Mouse (Mus musculus) adrenal gland, adult 2 months (tissue): Measurements from ENCODE around the gene Ebf4. TPM values are rescaled to one million over a fixed set of nuclear protein-coding genes. Genes with fewer than 3 reads are reported as not detected.

Source experiments
- DNase-seq: peaks from one replicate; pipeline ENCODE4 v3.0.0; 2021
- polyA plus RNA-seq: library from polyadenylated mRNA; depleted of rRNA; stranded (reverse); fragments of >200 nt; gene quantifications from 2 replicates; pipeline ENCODE4 v1.2.3, GENCODE M21; 2012; rRNA removed
- total RNA-seq, 2 experiments: library from RNA; stranded (reverse); gene quantifications; 2 replicates each; pipeline ENCODE4 v1.2.3; 2021

Gene Ebf4
- total and polyA plus RNA-seq, 3 experiments = 3.3 to 12.1 (median 3.9) TPM

- no peak for DNase-seq
Observed at GRCm38 (mm10) chr2:130383895-130384294, 88.9 kb downstream of the Ebf4 start.

GRCm38 (mm10) chr2:130386212-130386611 is 91.2 kb downstream of the Ebf4 start:
- no peak for DNase-seq

GRCm38 (mm10) chr2:130388796-130389195 is 93.8 kb downstream of the Ebf4 start:
- DNase-seq = no peak

- DNase-seq = no peak
Observed at GRCm38 (mm10) chr2:130390993-130391625, 96.1 kb downstream of the Ebf4 start.

- no peak for DNase-seq
Observed at GRCm38 (mm10) chr2:130392836-130393235, 97.9 kb downstream of the Ebf4 start.

GRCm38 (mm10) chr2:130395696-130396095 is 100.7 kb downstream of the Ebf4 start:
- no peak for DNase-seq

- DNase-seq = no peak
Observed at GRCm38 (mm10) chr2:130397186-130397985, 102.4 kb downstream of the Ebf4 start, which contains the start of gene Cpxm1. TSS of gene Cpxm1 (minus strand) at chr2:130397574.

- peak; percentile 33 for DNase-seq
Observed at GRCm38 (mm10) chr2:130398091-130398490, 103.1 kb downstream of the Ebf4 start.

GRCm38 (mm10) chr2:130400046-130400445 is 105.1 kb downstream of the Ebf4 start:
- DNase-seq = no peak

- no peak for DNase-seq
Observed at GRCm38 (mm10) chr2:130401891-130402290, 106.9 kb downstream of the Ebf4 start.

- DNase-seq = no peak
Observed at GRCm38 (mm10) chr2:130404939-130405338, 110.0 kb downstream of the Ebf4 start, which contains the start of the genes Gm28372 and 1700020A23Rik. TSS of gene Gm28372 (plus strand) at chr2:130405239. TSS of gene 1700020A23Rik (plus strand) at chr2:130405259.

GRCm38 (mm10) chr2:130406178-130406577 is 111.2 kb downstream of the Ebf4 start, which contains the start of gene Tmem239:
TSS of gene Tmem239 (plus strand) at chr2:130406478.
- DNase-seq = no peak

- DNase-seq = no peak
Observed at GRCm38 (mm10) chr2:130408194-130408593, 113.2 kb downstream of the Ebf4 start.

- DNase-seq = peak; percentile 87
Observed at GRCm38 (mm10) chr2:130411558-130412495, 116.9 kb downstream of the Ebf4 start.

GRCm38 (mm10) chr2:130412775-130413174 is 117.8 kb downstream of the Ebf4 start:
- DNase-seq = no peak

- DNase-seq = no peak
Observed at GRCm38 (mm10) chr2:130414094-130414856, 119.3 kb downstream of the Ebf4 start.

Other genes starting within 250 kb of the Ebf4 start
- gene Tgm6, start 182.8 kb upstream of the Ebf4 start, total RNA-seq = not detected
- gene Tgm6, start 182.8 kb upstream of the Ebf4 start, polyA plus RNA-seq = not detected in 2 replicates
- 100 to 1,000 TPM; 112 to 187 TPM for gene Snrpb, start 115.8 kb upstream of the Ebf4 start, total RNA-seq
- gene Snrpb, start 115.8 kb upstream of the Ebf4 start, polyA plus RNA-seq = 350 and 452 TPM in 2 replicates
- not detected for gene Tmc2, start 100.0 kb upstream of the Ebf4 start, total RNA-seq
- gene Tmc2, start 100.0 kb upstream of the Ebf4 start, polyA plus RNA-seq = not detected in 2 replicates
- gene Nop56, start 20.7 kb upstream of the Ebf4 start, total RNA-seq = 100 to 1,000 TPM in 1 of 2 experiments, 10 to 100 TPM in 1; 83.3 to 111 TPM
- gene Nop56, start 20.7 kb upstream of the Ebf4 start, polyA plus RNA-seq = 38.7 and 57.7 TPM in 2 replicates
- 100 to 1,000 TPM; 522 to 542 TPM for gene Idh3b, start 10.6 kb upstream of the Ebf4 start, total RNA-seq
- 195 and 222 TPM in 2 replicates for gene Idh3b, start 10.6 kb upstream of the Ebf4 start, polyA plus RNA-seq
- gene Cpxm1, start 102.4 kb downstream of the Ebf4 start, total RNA-seq = 1 to 10 TPM; 5.0 to 7.7 TPM
- 8.8 and 10.5 TPM in 2 replicates for gene Cpxm1, start 102.4 kb downstream of the Ebf4 start, polyA plus RNA-seq
- not detected for gene Gm28372, start 110.1 kb downstream of the Ebf4 start, total RNA-seq
- gene Gm28372, start 110.1 kb downstream of the Ebf4 start, polyA plus RNA-seq = not detected in 2 replicates
- 1 to 10 TPM in 1 of 2 experiments, not detected in 1; 1.0 TPM for gene 1700020A23Rik, start 110.1 kb downstream of the Ebf4 start, total RNA-seq
- gene 1700020A23Rik, start 110.1 kb downstream of the Ebf4 start, polyA plus RNA-seq = not detected in 2 replicates
- gene Tmem239, start 111.3 kb downstream of the Ebf4 start, total RNA-seq = not detected
- 0.08 TPM in 1 of 2 replicates, not detected in the other for gene Tmem239, start 111.3 kb downstream of the Ebf4 start, polyA plus RNA-seq
- gene Vps16, start 129.2 kb downstream of the Ebf4 start, total RNA-seq = 10 to 100 TPM; 55.4 to 57.0 TPM
- 44.8 and 44.9 TPM in 2 replicates for gene Vps16, start 129.2 kb downstream of the Ebf4 start, polyA plus RNA-seq
- gene Pced1a, start 129.5 kb downstream of the Ebf4 start, total RNA-seq = 10 to 100 TPM; 15.4 to 17.2 TPM
- 40.8 and 43.3 TPM in 2 replicates for gene Pced1a, start 129.5 kb downstream of the Ebf4 start, polyA plus RNA-seq
- 100 to 1,000 TPM; 125 to 145 TPM for gene Ptpra, start 155.1 kb downstream of the Ebf4 start, total RNA-seq
- gene Ptpra, start 155.1 kb downstream of the Ebf4 start, polyA plus RNA-seq = 80.0 and 113 TPM in 2 replicates